Mouse (Mus musculus): ENCODE results near the gene Ankdd1a. TPM values are rescaled to one million over a fixed set of nuclear protein-coding genes. Genes with fewer than 3 reads are reported as not detected.

The Ankdd1a gene
- polyA plus RNA-seq, 1 experiment: 0.11 TPM

- peak; percentile 79 to 96 for DNase-seq (ENCODE audit: low read depth in 1 of 2, low spot score in 2 of 2)
- peak within 1 kb of the TSS; percentile 89 for H3K4me3 ChIP-seq (ENCODE audit: extremely low read depth, insufficient read depth, insufficient read length)
- under 1% methylated on average over 53 of the region's 53 CpGs for WGBS
- H3K36me3 ChIP-seq (ENCODE audit: control insufficient read depth, insufficient read depth, low read length): peaks cover 5% of the 10 kb centered on the region; the same call in 1 of the 2 replicates
- H3K4me1 ChIP-seq (ENCODE audit: control insufficient read depth, insufficient read depth, insufficient read length): peaks cover 4% of the 10 kb centered on the region; the same call in 1 of the 2 replicates
- no peak for TF ChIP-seq POLR2A (IDR thresholded peaks at IDR 0.05; ENCODE audit: low read depth, low read length)
- no peak for TF ChIP-seq CTCF (IDR thresholded peaks at IDR 0.05; ENCODE audit: extremely low read depth, insufficient read depth, insufficient read length, insufficient replicate concordance)
- no peaks in the 10 kb centered on the region for H3K27me3 ChIP-seq (ENCODE audit: control insufficient read depth, insufficient read depth, low read length)
- peak within 1 kb of the TSS; percentile 78 for H3K27ac ChIP-seq (ENCODE audit: insufficient read depth, low read length)
Measured at GRCm38 (mm10) chr9:65460732-65461442, 59.1 kb downstream of the Ankdd1a start, which contains the start of gene Spg21. Spg21 (plus strand) TSS chr9:65460947.

- Histone ChIP-seq H3K4me1 (ENCODE audit: control insufficient read depth, insufficient read depth, insufficient read length) (peaks cover 4% of the 10 kb centered on the region; the same call in 1 of the 2 replicates), H3K4me3 (ENCODE audit: extremely low read depth, insufficient read depth, insufficient read length) (no peak overlapping the region), H3K36me3 (ENCODE audit: control insufficient read depth, insufficient read depth, low read length) (0 out of 2 replicates have a peak, but pooled peaks cover 1% of the 10 kb centered on the region), H3K27ac (ENCODE audit: insufficient read depth, low read length) (no peak overlapping the region), H3K27me3 (ENCODE audit: control insufficient read depth, insufficient read depth, low read length) (no peaks in the 10 kb centered on the region)
- no peak for TF ChIP-seq POLR2A (IDR thresholded peaks at IDR 0.05; ENCODE audit: low read depth, low read length)
- TF ChIP-seq CTCF (IDR thresholded peaks at IDR 0.05; ENCODE audit: extremely low read depth, insufficient read depth, insufficient read length, insufficient replicate concordance): no peak
- 80% methylated on average over 3 of the region's 3 CpGs for WGBS
- DNase-seq (ENCODE audit: low read depth in 1 of 2, low spot score in 2 of 2): no peak
Measured at GRCm38 (mm10) chr9:65460198-65460597, 59.8 kb downstream of the Ankdd1a start.

- Histone ChIP-seq H3K27ac (ENCODE audit: insufficient read depth, low read length) (no peak overlapping the region), H3K4me1 (ENCODE audit: control insufficient read depth, insufficient read depth, insufficient read length) (peaks cover 4% of the 10 kb centered on the region; the same call in 1 of the 2 replicates), H3K36me3 (ENCODE audit: control insufficient read depth, insufficient read depth, low read length) (no peaks in the 10 kb centered on the region), H3K27me3 (ENCODE audit: control insufficient read depth, insufficient read depth, low read length) (no peaks in the 10 kb centered on the region), H3K4me3 (ENCODE audit: extremely low read depth, insufficient read depth, insufficient read length) (no peak overlapping the region)
- TF ChIP-seq CTCF (IDR thresholded peaks at IDR 0.05; ENCODE audit: extremely low read depth, insufficient read depth, insufficient read length, insufficient replicate concordance): no peak
- no peak for TF ChIP-seq POLR2A (IDR thresholded peaks at IDR 0.05; ENCODE audit: low read depth, low read length)
- DNase-seq (ENCODE audit: low read depth in 1 of 2, low spot score in 2 of 2): no peak
- 93% methylated on average over 2 of the region's 2 CpGs for WGBS
Measured at GRCm38 (mm10) chr9:65458975-65459374, 61.0 kb downstream of the Ankdd1a start.

GRCm38 (mm10) chr9:65447951-65448350 is 72.0 kb downstream of the Ankdd1a start:
- no peak for DNase-seq (ENCODE audit: low read depth in 1 of 2, low spot score in 2 of 2)
- WGBS: 89% methylated on average over 6 of the region's 6 CpGs

GRCm38 (mm10) chr9:65444692-65445091 is 75.3 kb downstream of the Ankdd1a start:
- DNase-seq (ENCODE audit: low read depth in 1 of 2, low spot score in 2 of 2): no peak
- H3K27ac ChIP-seq (ENCODE audit: insufficient read depth, low read length): no peak overlapping the region
- 89% methylated on average over 4 of the region's 4 CpGs for WGBS
- H3K27me3 ChIP-seq (ENCODE audit: control insufficient read depth, insufficient read depth, low read length): no peaks in the 10 kb centered on the region
- peaks cover 37% of the 10 kb centered on the region for H3K36me3 ChIP-seq (ENCODE audit: control insufficient read depth, insufficient read depth, low read length)
- no peak overlapping the region for H3K4me3 ChIP-seq (ENCODE audit: extremely low read depth, insufficient read depth, insufficient read length)
- no peaks in the 10 kb centered on the region for H3K4me1 ChIP-seq (ENCODE audit: control insufficient read depth, insufficient read depth, insufficient read length)
- TF ChIP-seq CTCF (IDR thresholded peaks at IDR 0.05; ENCODE audit: extremely low read depth, insufficient read depth, insufficient read length, insufficient replicate concordance) (no peak), POLR2A (IDR thresholded peaks at IDR 0.05; ENCODE audit: low read depth, low read length) (no peak)

More at GRCm38 (mm10) chr9:65447951-65448350, 72.0 kb downstream of the Ankdd1a start:
- Histone ChIP-seq H3K4me3 (ENCODE audit: extremely low read depth, insufficient read depth, insufficient read length) (no peak overlapping the region), H3K4me1 (ENCODE audit: control insufficient read depth, insufficient read depth, insufficient read length) (no peaks in the 10 kb centered on the region), H3K27ac (ENCODE audit: insufficient read depth, low read length) (no peak overlapping the region), H3K27me3 (ENCODE audit: control insufficient read depth, insufficient read depth, low read length) (no peaks in the 10 kb centered on the region), H3K36me3 (ENCODE audit: control insufficient read depth, insufficient read depth, low read length) (peaks cover 35% of the 10 kb centered on the region)
- TF ChIP-seq CTCF (IDR thresholded peaks at IDR 0.05; ENCODE audit: extremely low read depth, insufficient read depth, insufficient read length, insufficient replicate concordance) (no peak), POLR2A (IDR thresholded peaks at IDR 0.05; ENCODE audit: low read depth, low read length) (no peak)

Other genes starting within 250 kb of the Ankdd1a start
- gene Clpx, start 225.9 kb downstream of the Ankdd1a start, polyA plus RNA-seq (2012; rRNA removed): 4.0 and 5.0 TPM in 2 replicates
- gene Pdcd7, start 174.1 kb downstream of the Ankdd1a start, polyA plus RNA-seq (2012; rRNA removed): 9.9 and 15.7 TPM in 2 replicates
- gene Ubap1l, start 159.2 kb downstream of the Ankdd1a start, polyA plus RNA-seq (2012; rRNA removed): 0.41 and 0.54 TPM in 2 replicates
- 0.05 TPM in 2 replicates for gene Kbtbd13, start 128.5 kb downstream of the Ankdd1a start, polyA plus RNA-seq (2012; rRNA removed)
- gene Rasl12, start 121.7 kb downstream of the Ankdd1a start, polyA plus RNA-seq (2012; rRNA removed): 4.5 and 4.8 TPM in 2 replicates
- gene Slc51b, start 97.2 kb downstream of the Ankdd1a start, polyA plus RNA-seq (2012; rRNA removed): not detected in 2 replicates
- gene Mtfmt, start 84.4 kb downstream of the Ankdd1a start, polyA plus RNA-seq (2012; rRNA removed): 7.8 and 9.5 TPM in 2 replicates
- gene Spg21, start 59.2 kb downstream of the Ankdd1a start, polyA plus RNA-seq (2012; rRNA removed): 14.1 TPM in 2 replicates
- gene Plekho2, start 59.8 kb upstream of the Ankdd1a start, polyA plus RNA-seq (2012; rRNA removed): 55.8 and 61.8 TPM in 2 replicates
- 4.3 and 6.4 TPM in 2 replicates for gene Pif1, start 67.0 kb upstream of the Ankdd1a start, polyA plus RNA-seq (2012; rRNA removed)
- 13.9 and 17.9 TPM in 2 replicates for gene Rbpms2, start 109.5 kb upstream of the Ankdd1a start, polyA plus RNA-seq (2012; rRNA removed)
- 48.0 and 54.2 TPM in 2 replicates for gene Oaz2, start 147.8 kb upstream of the Ankdd1a start, polyA plus RNA-seq (2012; rRNA removed)